Mouse (Mus musculus): ENCODE data around the gene Tmem208. TPM values are rescaled to one million over a fixed set of nuclear protein-coding genes. Genes with fewer than 3 reads are reported as not detected.
A peak's percentile ranks its signal among the peaks of the same experiment; 100 is the strongest.

The Tmem208 gene
- polyA plus RNA-seq, 1 experiment = 31.8 TPM

GRCm38 (mm10) chr8:105348450-105349095 is 22.4 kb downstream of the Tmem208 start, which contains the start of gene Slc9a5:
TSS of gene Slc9a5 (plus strand) at chr8:105348843.
- no peaks in the 10 kb centered on the region for H3K36me3 ChIP-seq (ENCODE audit: control insufficient read depth, insufficient read depth, low read length, poor library complexity, severe bottlenecking)
- TF ChIP-seq POLR2A (IDR thresholded peaks at IDR 0.05; ENCODE audit: insufficient read depth, low read length) (no peak), EP300 (IDR thresholded peaks at IDR 0.05; ENCODE audit: insufficient read depth, low read depth, low read length) (no peak), CTCF (IDR thresholded peaks at IDR 0.05; ENCODE audit: low read depth, low read length) (no peak)
- peak within 1 kb of the TSS; percentile 88 for H3K4me3 ChIP-seq (ENCODE audit: low read depth, low read length)
- peak within 1 kb of the TSS; percentile 81 for H3K9ac ChIP-seq (ENCODE audit: low read depth, poor library complexity, severe bottlenecking)
- no peaks in the 10 kb centered on the region for H3K4me1 ChIP-seq (ENCODE audit: control insufficient read depth, insufficient read depth, low read length)
- H3K27ac ChIP-seq (ENCODE audit: insufficient read depth, low read length) = peak within 1 kb of the TSS; percentile 17; the same call in 1 of the 2 replicates
- no peaks in the 10 kb centered on the region for H3K9me3 ChIP-seq (replicated peaks; ENCODE audit: control insufficient read depth, insufficient read depth, low read length, poor library complexity, severe bottlenecking)
- 0 out of 2 replicates have a peak, but pooled peaks cover 3% of the 10 kb centered on the region for H3K27me3 ChIP-seq (ENCODE audit: control insufficient read depth, insufficient read depth, low read length, poor library complexity, severe bottlenecking)

- H3K36me3 ChIP-seq (ENCODE audit: control insufficient read depth, insufficient read depth, low read length, poor library complexity, severe bottlenecking) = no peaks in the 10 kb centered on the region
- H3K9ac ChIP-seq (ENCODE audit: low read depth, poor library complexity, severe bottlenecking) = peak overlapping the region; percentile 77
- 0 out of 2 replicates have a peak, but pooled peaks cover 3% of the 10 kb centered on the region for H3K27me3 ChIP-seq (ENCODE audit: control insufficient read depth, insufficient read depth, low read length, poor library complexity, severe bottlenecking)
- no peaks in the 10 kb centered on the region for H3K9me3 ChIP-seq (replicated peaks; ENCODE audit: control insufficient read depth, insufficient read depth, low read length, poor library complexity, severe bottlenecking)
- H3K4me3 ChIP-seq (ENCODE audit: low read depth, low read length) = peak overlapping the region; percentile 82
- no peak overlapping the region for H3K27ac ChIP-seq (ENCODE audit: insufficient read depth, low read length)
- H3K4me1 ChIP-seq (ENCODE audit: control insufficient read depth, insufficient read depth, low read length) = no peaks in the 10 kb centered on the region
- TF ChIP-seq EP300 (IDR thresholded peaks at IDR 0.05; ENCODE audit: insufficient read depth, low read depth, low read length) = no peak
- no peak for TF ChIP-seq POLR2A (IDR thresholded peaks at IDR 0.05; ENCODE audit: insufficient read depth, low read length)
- no peak for TF ChIP-seq CTCF (IDR thresholded peaks at IDR 0.05; ENCODE audit: low read depth, low read length)
Observed at GRCm38 (mm10) chr8:105349096-105349771, 23.1 kb downstream of the Tmem208 start.

GRCm38 (mm10) chr8:105350186-105350585 is 24.0 kb downstream of the Tmem208 start:
- Histone ChIP-seq H3K27ac (ENCODE audit: insufficient read depth, low read length) (no peak overlapping the region), H3K9ac (ENCODE audit: low read depth, poor library complexity, severe bottlenecking) (no peak overlapping the region), H3K36me3 (ENCODE audit: control insufficient read depth, insufficient read depth, low read length, poor library complexity, severe bottlenecking) (no peaks in the 10 kb centered on the region), H3K27me3 (ENCODE audit: control insufficient read depth, insufficient read depth, low read length, poor library complexity, severe bottlenecking) (0 out of 2 replicates have a peak, but pooled peaks cover 3% of the 10 kb centered on the region), H3K9me3 (replicated peaks; ENCODE audit: control insufficient read depth, insufficient read depth, low read length, poor library complexity, severe bottlenecking) (no peaks in the 10 kb centered on the region), H3K4me1 (ENCODE audit: control insufficient read depth, insufficient read depth, low read length) (peaks cover 2% of the 10 kb centered on the region), H3K4me3 (ENCODE audit: low read depth, low read length) (no peak overlapping the region)
- TF ChIP-seq EP300 (IDR thresholded peaks at IDR 0.05; ENCODE audit: insufficient read depth, low read depth, low read length) = no peak
- no peak for TF ChIP-seq CTCF (IDR thresholded peaks at IDR 0.05; ENCODE audit: low read depth, low read length)
- no peak for TF ChIP-seq POLR2A (IDR thresholded peaks at IDR 0.05; ENCODE audit: insufficient read depth, low read length)

GRCm38 (mm10) chr8:105353583-105354135 is 27.5 kb downstream of the Tmem208 start:
- H3K9me3 ChIP-seq (replicated peaks; ENCODE audit: control insufficient read depth, insufficient read depth, low read length, poor library complexity, severe bottlenecking) = no peaks in the 10 kb centered on the region
- H3K36me3 ChIP-seq (ENCODE audit: control insufficient read depth, insufficient read depth, low read length, poor library complexity, severe bottlenecking) = no peaks in the 10 kb centered on the region
- 0 out of 2 replicates have a peak, but pooled peaks cover 3% of the 10 kb centered on the region for H3K27me3 ChIP-seq (ENCODE audit: control insufficient read depth, insufficient read depth, low read length, poor library complexity, severe bottlenecking)
- no peak for TF ChIP-seq CTCF (IDR thresholded peaks at IDR 0.05; ENCODE audit: low read depth, low read length)
- TF ChIP-seq POLR2A (IDR thresholded peaks at IDR 0.05; ENCODE audit: insufficient read depth, low read length) = no peak
- no peak for TF ChIP-seq EP300 (IDR thresholded peaks at IDR 0.05; ENCODE audit: insufficient read depth, low read depth, low read length)
- H3K4me1 ChIP-seq (ENCODE audit: control insufficient read depth, insufficient read depth, low read length) = peaks cover 2% of the 10 kb centered on the region
- H3K4me3 ChIP-seq (ENCODE audit: low read depth, low read length) = no peak overlapping the region
- H3K27ac ChIP-seq (ENCODE audit: insufficient read depth, low read length) = no peak overlapping the region
- H3K9ac ChIP-seq (ENCODE audit: low read depth, poor library complexity, severe bottlenecking) = no peak overlapping the region

GRCm38 (mm10) chr8:105354549-105354948 is 28.4 kb downstream of the Tmem208 start:
- TF ChIP-seq EP300 (IDR thresholded peaks at IDR 0.05; ENCODE audit: insufficient read depth, low read depth, low read length) (no peak), CTCF (IDR thresholded peaks at IDR 0.05; ENCODE audit: low read depth, low read length) (no peak), POLR2A (IDR thresholded peaks at IDR 0.05; ENCODE audit: insufficient read depth, low read length) (no peak)
- H3K27me3 ChIP-seq (ENCODE audit: control insufficient read depth, insufficient read depth, low read length, poor library complexity, severe bottlenecking) = 0 out of 2 replicates have a peak, but pooled peaks cover 3% of the 10 kb centered on the region
- H3K27ac ChIP-seq (ENCODE audit: insufficient read depth, low read length) = no peak overlapping the region
- no peaks in the 10 kb centered on the region for H3K36me3 ChIP-seq (ENCODE audit: control insufficient read depth, insufficient read depth, low read length, poor library complexity, severe bottlenecking)
- H3K9ac ChIP-seq (ENCODE audit: low read depth, poor library complexity, severe bottlenecking) = no peak overlapping the region
- H3K4me1 ChIP-seq (ENCODE audit: control insufficient read depth, insufficient read depth, low read length) = peaks cover 5% of the 10 kb centered on the region
- no peak overlapping the region for H3K4me3 ChIP-seq (ENCODE audit: low read depth, low read length)
- H3K9me3 ChIP-seq (replicated peaks; ENCODE audit: control insufficient read depth, insufficient read depth, low read length, poor library complexity, severe bottlenecking) = no peaks in the 10 kb centered on the region
